Mouse (Mus musculus) mature B cell (primary cell): ENCODE data around the gene Sla2.
"Not testable (repeated sequence)": the region's sequence is repeated elsewhere in the genome, so short reads cannot be mapped to it uniquely, and the experiment has no call there.

ENCODE experiments used
- in situ Hi-C: fragments of 300-500 bp; cut with MboI; formaldehyde crosslinking; loops from 2 replicates; pipeline ENCODE4 v1.14.3; 2019

Gene Sla2

DNA sequence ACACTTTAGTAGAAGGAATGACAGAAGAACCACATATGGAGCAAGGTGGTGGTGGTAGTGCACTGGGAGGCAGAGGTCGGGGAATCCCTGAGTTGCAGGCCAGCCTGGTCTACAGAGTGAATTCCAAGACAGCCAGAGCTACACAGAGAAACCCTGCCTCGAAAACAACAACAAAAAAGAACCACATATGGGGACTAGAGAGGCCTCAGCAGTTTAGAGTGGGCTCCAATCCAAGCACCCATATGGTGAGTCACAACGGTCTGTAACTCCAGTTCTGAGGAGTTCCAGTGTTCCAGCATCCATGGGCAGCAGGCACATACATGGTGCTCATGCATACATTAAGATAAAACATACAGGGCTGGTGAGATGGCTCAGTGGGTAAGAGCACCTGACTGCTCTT, 22.5 kb downstream of the Sla2 start:
- in situ Hi-C loops, result no loop called here

- in situ Hi-C loops, result no loop called here
Measured at GRCm38 (mm10) chr2:156863487-156864160, 23.4 kb downstream of the Sla2 start.

DNA sequence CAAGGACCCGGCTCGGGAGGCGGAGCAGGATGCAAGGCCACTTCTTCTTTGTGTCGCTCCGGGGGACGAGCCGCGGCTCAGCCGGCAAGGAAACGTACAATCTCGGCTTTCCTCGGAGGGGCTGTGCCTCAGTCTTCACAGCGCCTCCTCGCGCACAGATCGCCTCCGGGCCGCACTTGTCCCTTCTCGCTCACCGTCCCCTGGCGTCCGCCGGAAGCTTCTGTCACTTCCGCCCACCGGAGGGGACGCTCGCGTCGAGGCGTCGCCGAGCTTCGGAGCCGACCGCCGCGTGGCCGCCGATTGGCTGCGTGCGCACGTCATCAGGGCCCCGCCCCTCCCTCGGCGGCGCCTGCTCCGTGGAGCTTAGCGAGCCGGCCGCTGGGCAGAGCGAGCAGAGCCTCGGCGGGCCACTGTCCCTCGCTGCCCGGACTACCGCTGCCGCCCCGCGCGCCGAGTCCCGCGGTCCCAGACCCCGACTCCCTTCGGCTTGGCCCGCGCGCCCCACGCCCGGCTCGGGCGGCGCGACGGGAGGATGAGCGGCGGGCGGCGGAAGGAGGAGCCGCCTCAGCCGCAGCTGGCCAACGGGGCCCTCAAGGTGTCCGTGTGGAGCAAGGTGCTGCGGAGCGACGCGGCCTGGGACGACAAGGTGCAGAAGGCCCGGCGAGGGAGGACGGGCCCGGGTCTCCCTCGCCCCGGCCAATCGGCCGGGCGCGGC, 24.1 kb downstream of the Sla2 start, which contains the start of gene Rab5if:
TSS of gene Rab5if (plus strand) at position 357 of the 715 bp plus-strand sequence.
- in situ Hi-C loops, result no loop called here

GRCm38 (mm10) chr2:156862041-156862717, 24.8 kb downstream of the Sla2 start:
- in situ Hi-C loops, result no loop called here

- in situ Hi-C loops, result no loop called here
Measured at GRCm38 (mm10) chr2:156858671-156859070, 28.3 kb downstream of the Sla2 start.

GRCm38 (mm10) chr2:156857835-156858234, 29.2 kb downstream of the Sla2 start, which contains the start of gene 4930518I15Rik:
TSS of gene 4930518I15Rik (minus strand) at chr2:156857946.
- in situ Hi-C loops, result no loop called here

GRCm38 (mm10) chr2:156857385-156857791, 29.6 kb downstream of the Sla2 start:
- in situ Hi-C loops, result no loop called here

DNA sequence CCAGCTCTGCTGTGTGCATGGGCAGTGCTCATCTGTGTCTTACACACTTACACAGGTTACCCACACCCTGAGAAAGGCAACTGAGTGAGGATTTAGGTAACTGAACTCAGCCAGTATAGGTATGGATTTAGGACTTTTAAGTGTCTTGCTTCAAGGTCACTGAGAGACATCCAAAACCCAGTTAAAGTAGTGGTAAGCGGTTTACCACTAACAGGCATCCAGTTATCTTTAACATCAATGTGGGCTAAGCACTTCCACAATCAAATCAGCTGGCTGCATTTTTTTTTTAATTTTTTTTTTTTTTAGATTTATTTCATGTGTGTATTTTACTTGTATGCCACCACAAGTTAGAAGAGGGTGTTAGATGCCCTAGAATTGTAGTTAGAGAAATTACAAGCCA, 30.7 kb downstream of the Sla2 start:
- in situ Hi-C loops, result no loop called here

DNA sequence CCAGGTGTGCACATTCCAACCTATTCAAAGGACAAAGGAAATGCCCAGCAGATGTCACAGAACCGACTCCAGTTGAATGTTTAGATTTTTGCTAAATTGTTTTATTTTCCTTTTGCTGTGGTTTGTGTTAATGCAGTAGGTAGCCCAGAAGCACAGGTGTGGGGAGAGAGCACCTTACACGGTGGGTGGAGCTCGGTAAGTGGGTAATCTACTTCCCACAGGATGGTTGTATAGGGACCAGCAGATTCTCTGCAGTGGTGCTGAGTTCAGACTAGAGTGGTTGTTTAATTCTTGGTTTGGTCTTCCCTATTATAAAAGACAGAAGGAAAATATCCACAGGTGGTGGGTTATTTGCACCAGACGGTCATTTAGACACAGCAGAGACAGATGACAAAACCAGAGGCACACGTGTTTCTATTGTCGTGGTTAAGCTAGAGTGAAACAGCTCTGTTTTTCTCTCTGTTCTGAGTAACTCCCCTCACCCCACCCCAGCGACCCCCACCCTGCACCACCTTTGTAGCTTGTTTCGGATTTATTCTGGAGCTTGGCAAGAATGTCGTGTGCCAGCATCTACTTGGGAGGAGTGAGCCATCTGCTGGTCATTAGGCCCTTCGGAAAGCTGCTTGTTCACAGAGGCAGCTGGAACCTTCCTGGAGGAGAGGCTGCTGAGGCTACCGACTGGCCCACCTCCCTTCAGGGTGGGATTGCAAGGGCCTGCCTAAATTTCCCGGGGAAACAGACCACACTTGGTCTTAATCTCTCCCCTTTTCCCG, 32.8 kb downstream of the Sla2 start:
- in situ Hi-C loops, result not testable (repeated sequence)

- in situ Hi-C loops, result not testable (repeated sequence)
Measured at GRCm38 (mm10) chr2:156853584-156853983, 33.4 kb downstream of the Sla2 start.

DNA sequence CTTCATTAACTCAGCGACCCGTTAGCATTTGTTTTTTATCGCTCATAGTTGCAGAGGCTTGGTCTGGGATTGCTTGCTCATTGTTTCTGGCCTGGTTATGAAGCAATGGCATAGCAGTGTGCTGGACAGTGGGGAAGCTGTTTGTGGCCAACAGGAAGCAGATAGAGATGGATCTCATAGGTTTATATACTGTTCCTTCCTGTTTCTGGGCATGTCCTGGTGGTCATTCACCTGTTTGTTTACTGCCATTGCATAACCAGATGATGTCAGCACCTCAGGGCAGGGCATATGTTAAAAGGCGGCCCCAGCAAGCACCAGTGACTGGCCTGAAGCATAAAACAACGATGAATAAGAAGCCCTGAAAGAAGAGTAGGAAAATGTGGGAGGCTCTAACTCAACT, 36.5 kb downstream of the Sla2 start:
- in situ Hi-C loops, result no loop called here

GRCm38 (mm10) chr2:156848526-156849182, 38.3 kb downstream of the Sla2 start:
- in situ Hi-C loops, result no loop called here

DNA sequence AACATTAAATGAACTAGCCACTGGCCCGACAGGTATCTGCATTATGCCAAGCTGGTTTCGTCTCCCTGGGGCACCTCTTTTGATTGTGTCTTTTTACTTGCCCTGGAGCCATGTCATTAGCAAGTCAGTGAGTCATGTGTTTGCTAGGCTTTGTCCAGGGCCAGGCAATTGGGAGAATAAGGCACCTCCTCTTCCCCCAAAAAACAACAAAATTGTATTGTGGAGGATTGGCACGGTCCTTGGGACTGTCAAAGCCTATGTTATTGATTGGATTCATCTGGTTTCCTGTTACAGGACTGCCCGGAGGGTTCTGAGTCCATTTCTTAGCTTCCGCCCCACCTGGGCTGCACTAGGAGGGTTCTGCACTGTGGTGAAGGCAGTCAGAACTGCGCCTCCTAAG, 39.3 kb downstream of the Sla2 start:
- in situ Hi-C loops, result no loop called here

- in situ Hi-C loops, result no loop called here
Measured at GRCm38 (mm10) chr2:156844715-156845114, 42.3 kb downstream of the Sla2 start.

- in situ Hi-C loops, result no loop called here
Measured at GRCm38 (mm10) chr2:156843331-156843730, 43.7 kb downstream of the Sla2 start.

GRCm38 (mm10) chr2:156842711-156843110, 44.3 kb downstream of the Sla2 start:
- in situ Hi-C loops, result no loop called here

DNA sequence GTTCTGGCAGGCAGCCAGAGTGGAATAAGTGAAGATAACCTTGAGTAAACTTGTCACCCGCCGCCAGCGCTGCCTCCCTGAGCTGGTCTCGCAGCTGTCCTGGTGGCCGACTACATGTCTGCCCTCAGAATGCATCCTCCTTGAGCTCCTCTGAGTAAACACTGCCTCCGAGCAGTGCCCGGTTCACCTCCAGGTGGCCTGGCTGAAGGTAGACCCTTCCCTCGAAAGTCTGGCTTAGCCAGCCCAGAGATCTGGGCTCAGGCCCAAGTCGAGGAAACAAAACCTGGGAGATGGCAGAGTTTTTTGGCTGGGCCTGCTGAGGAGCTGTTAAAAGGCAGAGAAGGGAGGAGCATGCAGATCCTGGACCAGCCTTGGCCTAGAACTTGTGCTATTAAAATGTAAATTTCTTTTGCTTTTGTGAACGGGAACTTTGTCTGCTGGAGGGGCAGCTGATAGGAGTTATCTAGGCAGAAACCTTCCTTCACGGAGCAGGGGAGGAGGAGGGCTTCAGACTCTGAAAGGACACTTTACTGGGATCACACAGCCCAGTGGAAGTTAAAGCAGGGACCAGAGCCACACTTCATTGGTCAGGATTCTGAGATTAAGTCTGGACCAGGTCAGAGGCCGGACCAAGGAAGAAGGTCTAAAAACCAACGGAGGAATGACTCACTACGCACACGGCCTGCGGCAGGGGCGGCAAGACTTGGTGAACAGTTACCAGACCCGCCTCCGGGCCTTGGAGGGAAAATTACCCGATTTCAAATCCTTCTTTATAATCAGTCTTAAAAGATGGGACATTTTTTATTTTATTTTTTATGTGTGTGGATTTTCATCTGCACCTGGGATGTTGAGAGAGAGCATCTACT, 44.9 kb downstream of the Sla2 start:
- in situ Hi-C loops, result no loop called here

GRCm38 (mm10) chr2:156841028-156841840, 45.8 kb downstream of the Sla2 start:
- in situ Hi-C loops, result no loop called here

DNA sequence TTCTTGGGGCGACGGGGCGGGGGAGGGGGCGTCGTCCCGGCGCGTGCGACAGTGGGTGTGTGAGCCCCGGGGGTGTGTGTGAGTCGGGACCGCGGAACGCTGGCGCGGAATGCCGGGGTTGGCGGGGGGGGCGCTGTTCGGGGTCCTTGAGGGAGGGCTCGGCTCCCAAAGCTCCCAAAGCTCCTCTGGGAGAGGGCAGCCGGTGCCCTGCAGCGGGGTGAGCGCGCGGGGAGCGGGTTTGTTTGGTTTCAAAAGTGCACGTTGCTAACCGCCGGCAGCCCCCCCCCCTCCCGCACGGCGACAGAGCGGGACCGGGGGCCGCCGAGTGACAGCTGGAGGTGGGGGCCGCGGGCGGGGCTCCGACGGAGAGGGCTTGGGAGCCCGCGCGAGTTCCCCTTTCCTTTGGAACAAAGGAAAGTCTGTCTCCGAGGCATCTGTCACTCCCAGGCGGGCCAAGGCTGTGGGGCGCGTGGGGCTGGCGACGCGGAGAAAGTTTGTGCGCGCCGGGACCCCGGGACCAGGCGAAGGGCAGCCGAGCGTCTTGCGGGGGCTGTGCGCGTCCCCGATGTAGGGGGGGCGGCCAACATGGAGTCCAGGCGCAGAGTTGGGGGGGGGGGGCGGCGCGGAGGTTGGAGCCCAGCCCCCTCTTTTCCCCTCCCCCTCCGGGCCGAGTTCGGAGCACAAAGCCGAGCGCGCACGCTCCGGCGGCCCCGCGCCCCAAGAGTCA, 46.5 kb downstream of the Sla2 start:
- in situ Hi-C loops, result no loop called here
